Mouse (Mus musculus) midbrain, embryonic 10.5 days (tissue): Measurements from ENCODE around the gene Kazn. TPM values are rescaled to one million over a fixed set of nuclear protein-coding genes. Genes with fewer than 3 reads are reported as not detected.

Experiments
- DNase-seq: peaks from one replicate; pipeline ENCODE4 v3.0.0-alpha.2; 2017; ENCODE audit warnings: low spot score
- H3K27ac ChIP-seq: fragments of 300-500 bp; sonication (generic); replicated peaks from 2 replicates; pipeline ENCODE4 v1.5.1; 2016; ENCODE audit warnings: mild to moderate bottlenecking
- H3K27me3 ChIP-seq: fragments of 300-500 bp; sonication (generic); 2 replicates; pipeline ENCODE4 v1.6.1; 2016; ENCODE audit warnings: low read depth, mild to moderate bottlenecking; ENCODE audit not compliant: poor library complexity, severe bottlenecking
- H3K36me3 ChIP-seq: fragments of 300-500 bp; sonication (generic); 2 replicates; pipeline ENCODE4 v1.6.1; 2016; ENCODE audit warnings: mild to moderate bottlenecking, moderate library complexity
- H3K4me1 ChIP-seq: fragments of 300-500 bp; sonication (generic); 2 replicates; pipeline ENCODE4 v1.6.1; 2016
- H3K4me3 ChIP-seq: fragments of 300-500 bp; sonication (generic); 2 replicates; pipeline ENCODE4 v1.5.1; 2016; ENCODE audit warnings: mild to moderate bottlenecking, moderate library complexity
- H3K9me3 ChIP-seq: fragments of 300-500 bp; sonication (generic); replicated peaks from 2 replicates; pipeline ENCODE4 v1.6.1; 2016; ENCODE audit warnings: mild to moderate bottlenecking
- WGBS: fragments of 180-500 bp; shearing (Covaris S2); methylation state at CpG from one replicate; pipeline ENCODE4 v1.1.7; 2016; 5-methylcytosine and 5-hydroxymethylcytosine counted together
- polyA plus RNA-seq: library from polyadenylated mRNA; unstranded; fragments of >200 nt; fragmentation: Nextera tagmentation; extraction: Ambion mirVana; gene quantifications from 2 replicates; pipeline ENCODE4 v1.2.1, GENCODE M21; 2016

Kazn gene
- polyA plus RNA-seq, 1 experiment from 2014 or later: 9.4 TPM

DNA sequence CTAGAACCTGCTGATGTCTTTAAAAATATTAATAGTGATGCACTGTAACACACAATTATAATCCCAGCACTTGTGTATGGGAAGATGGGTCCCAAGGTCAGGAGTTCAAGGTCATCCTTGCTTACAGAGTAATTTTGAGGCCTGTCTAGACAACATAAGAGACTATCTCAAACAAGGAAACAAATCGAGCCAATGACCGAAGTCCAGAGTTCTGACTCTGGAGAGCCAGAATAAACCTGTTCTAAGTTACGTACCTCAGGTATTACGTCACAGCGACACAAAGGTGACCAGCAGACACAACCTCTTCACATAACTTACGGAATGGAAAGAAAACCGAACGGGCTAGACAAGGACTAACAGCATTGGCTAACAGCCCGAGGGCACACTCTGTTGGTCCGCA lies 19.5 kb upstream of the Kazn start:
- no peaks in the 10 kb centered on the region for H3K36me3 ChIP-seq
- DNase-seq: no peak
- H3K27me3 ChIP-seq: no peaks in the 10 kb centered on the region
- 96% methylated on average over 10 of the region's 10 CpGs for WGBS
- no peak overlapping the region for H3K4me3 ChIP-seq
- no peak overlapping the region for H3K27ac ChIP-seq
- H3K4me1 ChIP-seq: no peaks in the 10 kb centered on the region
- H3K9me3 ChIP-seq: no peaks in the 10 kb centered on the region

DNA sequence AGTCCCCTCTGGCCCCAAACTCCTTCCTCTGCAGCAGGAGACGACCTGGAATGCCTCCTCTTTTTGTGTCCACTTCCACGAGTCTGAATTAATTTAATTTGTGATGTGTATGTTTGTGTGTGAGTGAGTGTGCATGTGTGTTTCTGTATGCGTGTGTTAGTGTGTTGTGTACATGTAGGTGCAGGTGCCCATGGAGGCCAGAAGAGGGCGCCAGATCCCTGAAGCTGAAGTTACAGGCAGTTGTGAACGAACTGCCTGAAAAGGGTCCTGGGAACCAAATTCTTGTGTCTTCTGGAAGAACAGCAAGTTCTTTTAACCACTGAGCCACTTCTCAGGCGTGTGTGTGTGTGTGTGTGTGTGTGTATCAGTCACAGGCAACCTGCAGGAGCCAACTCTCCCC lies 14.9 kb upstream of the Kazn start:
- H3K4me3 ChIP-seq: no peak overlapping the region
- no peaks in the 10 kb centered on the region for H3K9me3 ChIP-seq
- no peaks in the 10 kb centered on the region for H3K36me3 ChIP-seq
- 0 out of 2 replicates have a peak, but pooled peaks cover 5% of the 10 kb centered on the region for H3K27me3 ChIP-seq
- no peak overlapping the region for H3K27ac ChIP-seq
- WGBS: 73% methylated on average over 6 of the region's 6 CpGs
- DNase-seq: no peak
- peaks cover 20% of the 10 kb centered on the region for H3K4me1 ChIP-seq

DNA sequence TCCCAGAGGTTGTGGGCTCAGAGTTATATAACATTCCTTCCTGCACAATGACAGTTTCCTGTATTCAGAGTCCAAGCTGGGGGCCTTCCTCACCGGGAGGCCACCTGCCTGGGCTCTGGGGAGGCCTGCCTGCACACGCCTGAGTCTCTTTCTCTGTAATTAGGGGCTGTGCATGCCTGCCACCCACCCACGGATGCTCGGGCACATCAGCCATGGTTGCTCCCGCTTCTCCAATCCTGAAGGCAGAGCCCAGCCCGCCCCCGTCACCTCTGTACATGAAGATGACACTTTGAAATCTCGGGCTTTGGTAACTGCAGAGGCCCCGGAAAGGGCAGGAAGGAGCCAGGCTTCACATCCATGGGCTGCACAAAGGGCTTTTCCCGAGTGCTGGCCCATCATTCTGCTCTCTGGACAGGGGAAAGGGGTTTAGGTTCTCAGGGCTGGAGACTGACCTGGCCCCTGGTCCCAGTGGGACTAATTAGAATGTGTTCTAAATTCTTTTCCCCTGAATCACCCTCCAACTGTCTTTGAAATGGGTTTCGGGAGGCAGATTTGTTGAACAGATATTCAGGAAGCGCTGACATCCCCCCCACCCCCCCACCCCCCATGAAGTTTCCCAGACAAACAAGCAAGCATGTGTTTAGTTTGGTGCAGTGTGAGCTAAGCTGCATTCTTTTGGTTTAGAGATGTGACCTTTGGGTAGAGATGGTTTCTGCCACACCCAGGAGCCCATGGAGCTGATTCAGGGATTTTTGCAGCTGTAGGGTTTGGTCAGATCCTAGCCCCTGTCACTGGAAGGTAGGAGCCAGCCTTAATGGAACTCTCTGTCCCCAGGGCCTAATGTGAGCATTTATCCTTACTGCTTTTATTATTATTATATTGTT lies 12.5 kb upstream of the Kazn start:
- H3K4me1 ChIP-seq: peaks cover 38% of the 10 kb centered on the region
- no peak for DNase-seq
- 0 out of 2 replicates have a peak, but pooled peaks cover 5% of the 10 kb centered on the region for H3K27me3 ChIP-seq
- H3K9me3 ChIP-seq: no peaks in the 10 kb centered on the region
- no peak overlapping the region for H3K4me3 ChIP-seq
- WGBS: 56% methylated on average over 12 of the region's 12 CpGs
- peak overlapping the region; percentile 28 for H3K27ac ChIP-seq
- no peaks in the 10 kb centered on the region for H3K36me3 ChIP-seq

DNA sequence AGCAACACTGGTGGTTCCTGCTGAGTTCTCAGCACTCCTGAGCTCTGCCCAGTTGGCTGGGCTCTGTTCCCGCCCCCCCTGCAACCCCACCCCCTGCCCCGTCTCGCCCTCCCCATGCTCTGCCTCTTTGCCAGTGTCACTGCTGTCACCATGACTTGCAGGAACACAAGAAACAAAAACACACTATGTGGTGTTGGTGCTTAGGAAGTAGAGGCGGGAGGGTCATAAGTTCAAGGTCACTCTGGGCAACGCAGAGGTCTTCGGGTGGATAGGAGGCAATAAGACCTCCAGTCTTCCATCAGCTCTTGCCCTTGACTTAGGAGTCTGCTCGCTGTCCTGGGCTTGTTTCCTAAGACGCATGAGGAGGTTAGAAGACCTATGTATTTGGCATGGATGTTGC lies 10.9 kb upstream of the Kazn start:
- WGBS: 91% methylated on average over 8 of the region's 8 CpGs
- Histone ChIP-seq H3K4me3 (no peak overlapping the region), H3K27ac (no peak overlapping the region), H3K36me3 (no peaks in the 10 kb centered on the region), H3K27me3 (0 out of 2 replicates have a peak, but pooled peaks cover 5% of the 10 kb centered on the region), H3K4me1 (peaks cover 46% of the 10 kb centered on the region), H3K9me3 (no peaks in the 10 kb centered on the region)
- DNase-seq: no peak

DNA sequence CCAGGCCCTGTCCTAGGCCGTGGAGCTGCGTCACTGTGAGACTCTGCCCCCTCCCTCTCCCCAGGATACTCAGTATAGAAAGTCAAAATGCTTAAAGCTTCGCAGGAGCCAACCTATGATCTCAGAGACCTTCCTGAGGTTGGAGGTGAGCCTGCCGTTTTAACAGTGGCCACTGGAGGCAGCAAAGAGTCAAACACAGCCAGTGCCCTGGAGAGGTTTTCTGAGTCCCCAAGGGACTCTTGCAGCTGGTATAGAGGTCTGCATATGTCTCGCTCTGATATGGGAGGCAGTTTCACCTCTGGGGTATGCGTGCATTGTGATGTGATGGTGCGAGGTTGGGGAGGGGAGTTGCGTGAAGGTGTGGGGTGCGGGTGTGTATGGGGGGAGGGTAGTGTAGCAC lies 10.2 kb upstream of the Kazn start:
- Histone ChIP-seq H3K36me3 (no peaks in the 10 kb centered on the region), H3K27me3 (0 out of 2 replicates have a peak, but pooled peaks cover 5% of the 10 kb centered on the region), H3K4me3 (no peak overlapping the region), H3K27ac (no peak overlapping the region), H3K4me1 (peaks cover 46% of the 10 kb centered on the region), H3K9me3 (no peaks in the 10 kb centered on the region)
- peak; percentile 70 for DNase-seq
- WGBS: 21% methylated on average over 9 of the region's 9 CpGs

DNA sequence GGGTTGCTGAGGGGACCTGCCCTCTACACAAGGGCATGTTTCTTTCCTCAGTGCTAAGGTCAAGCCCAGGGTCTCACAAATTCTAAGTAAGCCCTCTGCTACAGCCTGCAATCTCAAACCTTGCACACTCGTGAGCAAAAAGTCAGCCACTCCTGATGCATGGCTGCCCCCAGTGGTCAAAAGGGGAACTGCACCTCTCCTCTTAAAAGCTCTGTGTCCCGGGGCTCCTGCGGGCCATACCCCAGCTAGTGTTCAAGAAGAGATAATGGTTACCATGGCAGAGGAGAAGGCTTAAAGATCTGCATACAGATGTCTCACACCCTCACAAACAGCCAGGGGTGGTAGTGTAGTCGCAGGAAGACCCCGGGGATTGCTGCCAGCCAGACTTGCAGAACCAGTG lies 9.2 kb upstream of the Kazn start:
- H3K36me3 ChIP-seq: no peaks in the 10 kb centered on the region
- WGBS: 9% methylated on average over 5 of the region's 5 CpGs
- H3K4me3 ChIP-seq: no peak overlapping the region
- DNase-seq: peak; percentile 85
- H3K9me3 ChIP-seq: no peaks in the 10 kb centered on the region
- no peak overlapping the region for H3K27ac ChIP-seq
- H3K27me3 ChIP-seq: 0 out of 2 replicates have a peak, but pooled peaks cover 5% of the 10 kb centered on the region
- H3K4me1 ChIP-seq: peaks cover 46% of the 10 kb centered on the region

DNA sequence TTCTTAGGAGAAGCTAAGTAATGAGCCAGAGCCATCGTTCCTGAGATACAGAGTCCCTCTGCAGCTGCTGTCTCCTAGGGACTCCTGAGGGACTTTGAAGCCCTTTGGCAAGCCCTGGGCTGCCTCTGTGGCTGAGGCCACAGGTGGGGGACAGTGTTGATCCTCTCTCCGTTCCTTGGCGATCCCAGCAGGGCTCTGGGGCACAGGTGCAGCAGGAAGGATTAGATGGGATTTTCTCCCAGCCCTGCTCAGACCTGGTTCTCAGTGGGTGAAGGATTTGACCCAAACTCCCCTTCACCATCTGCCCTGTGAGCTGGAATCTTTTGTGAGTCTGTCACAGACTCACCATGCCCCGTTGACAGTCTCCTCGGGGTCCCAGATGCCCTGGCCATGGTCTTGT lies 7.5 kb upstream of the Kazn start:
- 0 out of 2 replicates have a peak, but pooled peaks cover 5% of the 10 kb centered on the region for H3K27me3 ChIP-seq
- H3K4me3 ChIP-seq: no peak overlapping the region
- peaks cover 41% of the 10 kb centered on the region for H3K4me1 ChIP-seq
- 17% methylated on average over 5 of the region's 5 CpGs for WGBS
- DNase-seq: no peak
- no peaks in the 10 kb centered on the region for H3K36me3 ChIP-seq
- H3K27ac ChIP-seq: 0 out of 2 replicates have a peak overlapping the region, but pooled peaks have one; percentile 28
- H3K9me3 ChIP-seq: no peaks in the 10 kb centered on the region

DNA sequence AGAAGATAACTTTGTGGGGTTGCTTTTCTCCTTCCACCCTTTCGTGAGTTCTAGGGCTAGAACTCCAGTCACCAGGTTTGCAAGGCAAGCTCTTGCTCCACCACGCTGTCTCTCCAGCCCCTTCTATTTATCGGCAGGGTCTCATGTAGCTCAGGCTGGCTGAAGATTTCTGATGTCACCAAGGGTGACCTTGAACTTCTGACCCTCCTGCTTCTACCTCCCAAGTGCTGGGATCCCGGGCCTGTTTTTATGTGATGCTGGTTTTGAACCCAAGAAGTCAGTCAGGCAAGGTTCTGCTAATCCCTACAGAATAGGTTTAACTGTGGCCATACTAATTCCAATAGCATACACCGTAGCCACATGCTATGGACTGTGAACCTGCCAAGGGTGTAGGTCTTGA lies 5.4 kb upstream of the Kazn start:
- H3K27me3 ChIP-seq: peaks cover 7% of the 10 kb centered on the region; the same call in 1 of the 2 replicates
- H3K4me3 ChIP-seq: no peak overlapping the region
- H3K9me3 ChIP-seq: no peaks in the 10 kb centered on the region
- WGBS: 89% methylated on average over 5 of the region's 5 CpGs
- H3K27ac ChIP-seq: no peak overlapping the region
- H3K4me1 ChIP-seq: peaks cover 49% of the 10 kb centered on the region
- H3K36me3 ChIP-seq: no peaks in the 10 kb centered on the region
- DNase-seq: no peak

DNA sequence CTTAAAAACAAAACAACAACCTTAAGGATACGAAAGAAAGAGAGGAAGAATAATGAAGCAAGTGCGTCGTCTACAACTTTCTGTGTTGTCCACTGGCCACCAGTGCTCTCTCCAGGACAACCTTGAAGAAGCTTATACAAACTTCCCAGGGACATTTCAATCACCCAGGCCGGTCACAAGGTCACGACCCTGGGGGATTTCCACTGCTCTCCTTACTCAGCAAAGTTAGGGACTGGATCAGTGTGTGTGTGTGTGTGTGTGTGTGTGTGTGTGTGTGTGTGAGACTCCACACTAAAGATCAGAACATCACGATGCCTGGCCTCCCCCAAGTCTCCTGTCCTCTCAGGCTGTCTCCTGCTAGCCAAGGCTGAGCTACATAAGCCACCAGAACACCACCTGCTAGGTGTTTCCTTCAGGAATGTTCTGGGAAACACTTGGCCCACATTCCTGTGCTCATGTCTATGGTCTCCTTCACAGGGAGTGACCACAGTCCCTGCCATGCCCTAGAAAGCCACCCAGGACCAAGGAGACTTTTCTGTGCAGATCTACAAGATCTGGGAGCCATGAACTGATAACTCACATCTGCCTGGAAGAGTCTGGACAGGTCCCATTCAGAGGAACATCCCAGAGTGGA lies 3.7 kb upstream of the Kazn start:
- Histone ChIP-seq H3K4me1 (peaks cover 52% of the 10 kb centered on the region), H3K27ac (no peak overlapping the region)
- WGBS: 84% methylated on average over 6 of the region's 6 CpGs

DNA sequence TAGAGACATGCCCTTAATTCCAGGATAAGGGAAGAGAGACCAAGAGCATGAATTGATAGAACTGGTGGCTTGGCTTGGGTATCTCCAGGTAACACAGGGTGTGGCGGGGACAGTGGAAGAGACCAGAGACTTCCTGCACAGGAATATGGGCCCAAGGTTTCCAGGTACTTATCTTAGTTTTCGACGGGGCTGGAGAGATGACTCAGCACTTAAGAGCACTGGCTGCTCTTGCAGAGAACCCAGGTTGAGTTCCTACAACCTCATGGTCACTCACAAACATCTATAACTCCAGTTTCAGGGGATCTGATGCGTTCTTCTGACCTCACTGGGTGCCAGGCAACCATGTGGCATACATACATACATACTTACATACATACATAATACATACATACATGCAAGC lies 3.0 kb upstream of the Kazn start:
- WGBS: 92% methylated on average over 4 of the region's 4 CpGs
- Histone ChIP-seq H3K9me3 (no peaks in the 10 kb centered on the region), H3K4me1 (peaks cover 53% of the 10 kb centered on the region), H3K4me3 (no peak overlapping the region), H3K36me3 (no peaks in the 10 kb centered on the region), H3K27me3 (peaks cover 21% of the 10 kb centered on the region), H3K27ac (no peak overlapping the region)
- no peak for DNase-seq

More for the DNA sequence above, 3.7 kb upstream of the Kazn start:
- no peaks in the 10 kb centered on the region for H3K36me3 ChIP-seq
- no peak overlapping the region for H3K4me3 ChIP-seq
- H3K9me3 ChIP-seq: no peaks in the 10 kb centered on the region
- no peak for DNase-seq
- peaks cover 14% of the 10 kb centered on the region for H3K27me3 ChIP-seq

DNA sequence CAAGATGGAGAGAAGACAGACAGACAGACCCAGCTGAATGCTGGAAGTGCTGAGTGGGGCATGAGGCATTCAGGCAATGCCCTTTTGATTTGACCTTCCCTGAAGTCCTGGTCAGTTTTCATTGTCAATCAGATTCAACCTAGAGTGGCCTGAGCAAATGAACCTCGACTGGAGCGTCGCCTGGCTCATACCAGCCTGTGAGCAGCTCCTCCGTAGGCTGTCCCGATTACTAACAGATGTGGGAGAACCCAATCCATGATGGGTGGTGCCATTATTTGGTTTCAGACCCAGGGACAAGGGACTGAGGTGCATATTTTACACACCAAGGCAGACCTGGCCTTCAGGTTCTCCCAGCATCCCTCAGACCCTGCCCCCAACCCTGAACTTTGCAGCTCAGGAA lies 1.7 kb upstream of the Kazn start:
- Histone ChIP-seq H3K9me3 (no peaks in the 10 kb centered on the region), H3K4me1 (peaks cover 41% of the 10 kb centered on the region), H3K27ac (no peak overlapping the region), H3K27me3 (peaks cover 28% of the 10 kb centered on the region), H3K4me3 (no peak overlapping the region), H3K36me3 (no peaks in the 10 kb centered on the region)
- DNase-seq: no peak
- WGBS: 47% methylated on average over 5 of the region's 5 CpGs

DNA sequence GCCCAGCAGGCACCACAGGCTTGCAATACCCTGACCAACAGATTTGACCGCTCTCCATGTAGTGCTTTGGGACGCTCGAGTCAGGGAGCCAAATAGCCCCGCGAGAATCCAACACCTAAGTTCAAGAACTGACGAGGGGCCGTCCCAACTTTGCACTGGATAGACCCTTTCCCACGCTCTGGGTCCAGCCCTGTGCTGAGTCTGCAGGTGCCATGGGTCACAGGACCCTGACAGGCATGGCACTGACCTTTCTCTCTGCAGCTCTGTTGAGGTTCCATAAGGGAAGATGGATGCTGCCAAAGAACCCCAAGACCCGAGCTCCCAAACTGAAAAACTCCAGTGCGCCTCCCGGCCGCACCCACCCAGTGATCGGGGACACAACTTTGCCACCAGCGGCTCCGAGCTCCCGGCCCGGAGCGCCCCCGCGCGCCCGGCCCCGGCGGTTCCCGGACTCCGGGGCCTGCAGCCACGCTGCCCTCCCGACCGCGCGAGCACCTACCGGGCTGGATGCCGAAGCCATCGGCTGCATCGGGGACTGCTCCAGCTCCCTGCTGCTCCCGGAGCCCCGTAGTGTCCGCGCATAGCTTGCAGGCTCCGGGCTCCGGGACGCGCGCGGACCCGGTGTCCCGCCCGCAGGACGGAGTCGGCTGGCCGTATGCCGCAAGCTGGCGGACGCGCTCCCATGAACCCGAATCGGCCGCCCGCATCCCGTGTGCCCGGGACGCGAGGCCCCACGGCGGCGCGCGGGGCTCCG lies 538 bp downstream of the Kazn start:
- H3K4me3 ChIP-seq: peak overlapping the region; percentile 77
- H3K36me3 ChIP-seq: no peaks in the 10 kb centered on the region
- H3K27me3 ChIP-seq: peaks cover 28% of the 10 kb centered on the region
- WGBS: under 1% methylated on average over 69 of the region's 69 CpGs
- H3K27ac ChIP-seq: peak overlapping the region; percentile 83
- peak; percentile 63 for DNase-seq
- H3K9me3 ChIP-seq: no peaks in the 10 kb centered on the region
- peaks cover 41% of the 10 kb centered on the region for H3K4me1 ChIP-seq
